Comparison of ENCODE assay signal across 11 mouse cellular contexts in genomic region chr2:30355861-30356260, GRCm38 (mm10). TPM values are rescaled to one million over a fixed set of nuclear protein-coding genes. Genes with fewer than 3 reads are reported as not detected.
A peak's percentile ranks its signal among the peaks of the same experiment; 100 is the strongest.
DNase-seq lines count a peak whose midpoint lies in the region; ATAC-seq lines count a peak whose summit lies in the region.
"Had no signal": no experiment of that assay in that cellular context is flagged by ENCODE, and none has a peak within 500 bp of the region (broad histone marks: within the 10 kb centered on the region; RNA-seq: fewer than 3 reads in every experiment).

No protein-coding gene starts in this region.

- peaks cover 19% of the 10 kb centered on the region; the same call in 1 of the 2 replicates for H3K36me3 ChIP-seq in heart, embryonic 15.5 days
- H3K36me3 ChIP-seq in midbrain, embryonic 13.5 days = peaks cover 33% of the 10 kb centered on the region
- no peaks in the 10 kb centered on the region for H3K36me3 ChIP-seq in midbrain, embryonic 11.5 days (ENCODE audit: control insufficient read depth, insufficient read depth, low read length)
- peaks cover 5% of the 10 kb centered on the region for H3K36me3 ChIP-seq in stomach, embryonic 15.5 days
- peaks cover 16% of the 10 kb centered on the region for H3K36me3 ChIP-seq in kidney, embryonic 14.5 days (ENCODE audit: control insufficient read depth, insufficient read depth, low read length)

- 50% methylated on average over 4 of the region's 4 CpGs for WGBS in heart, embryonic 15.5 days
- WGBS in midbrain, embryonic 13.5 days = 70% methylated on average over 4 of the region's 4 CpGs
- WGBS in midbrain, embryonic 11.5 days = 83% methylated on average over 4 of the region's 4 CpGs
- 50% methylated on average over 4 of the region's 4 CpGs for WGBS in stomach, embryonic 15.5 days
- 69% methylated on average over 4 of the region's 4 CpGs for WGBS in kidney, embryonic 14.5 days

- H3K27me3 ChIP-seq in heart, embryonic 15.5 days = no peaks in the 10 kb centered on the region
- no peaks in the 10 kb centered on the region for H3K27me3 ChIP-seq in midbrain, embryonic 13.5 days
- H3K27me3 ChIP-seq in midbrain, embryonic 11.5 days (ENCODE audit: control insufficient read depth, insufficient read depth, low read length) = no peaks in the 10 kb centered on the region
- H3K27me3 ChIP-seq in stomach, embryonic 15.5 days (replicated peaks) = no peaks in the 10 kb centered on the region
- no peaks in the 10 kb centered on the region for H3K27me3 ChIP-seq in kidney, embryonic 14.5 days (ENCODE audit: control insufficient read depth, insufficient read depth, low read length)

- no peaks in the 10 kb centered on the region for H3K9me3 ChIP-seq in heart, embryonic 15.5 days (replicated peaks)
- no peaks in the 10 kb centered on the region for H3K9me3 ChIP-seq in midbrain, embryonic 13.5 days
- no peaks in the 10 kb centered on the region for H3K9me3 ChIP-seq in midbrain, embryonic 11.5 days (ENCODE audit: control insufficient read depth, low read length)
- no peaks in the 10 kb centered on the region for H3K9me3 ChIP-seq in stomach, embryonic 15.5 days
- H3K9me3 ChIP-seq in kidney, embryonic 14.5 days (ENCODE audit: control insufficient read depth, low read length) = no peaks in the 10 kb centered on the region

- 0 out of 2 replicates have a peak overlapping the region, but pooled peaks have one; percentile 23 for H3K9ac ChIP-seq in heart, embryonic 15.5 days
- peak overlapping the region; percentile 91 for H3K9ac ChIP-seq in midbrain, embryonic 13.5 days (replicated peaks)
- no peak overlapping the region for H3K9ac ChIP-seq in midbrain, embryonic 11.5 days (ENCODE audit: low read length)
- H3K9ac ChIP-seq in stomach, embryonic 15.5 days = no peak overlapping the region
- no peak overlapping the region for H3K9ac ChIP-seq in kidney, embryonic 14.5 days (ENCODE audit: low read depth, low read length)

- H3K4me3 ChIP-seq in heart, embryonic 15.5 days = no peak overlapping the region
- no peak overlapping the region for H3K4me3 ChIP-seq in midbrain, embryonic 13.5 days (replicated peaks)
- H3K4me3 ChIP-seq in midbrain, embryonic 11.5 days (ENCODE audit: low read depth, low read length) = no peak overlapping the region
- H3K4me3 ChIP-seq in stomach, embryonic 15.5 days (replicated peaks) = no peak overlapping the region
- no peak overlapping the region for H3K4me3 ChIP-seq in kidney, embryonic 14.5 days (ENCODE audit: low read length)

- H3K4me1 ChIP-seq in heart, embryonic 15.5 days (replicated peaks) = peaks cover 41% of the 10 kb centered on the region
- H3K4me1 ChIP-seq in midbrain, embryonic 13.5 days (replicated peaks) = peaks cover 35% of the 10 kb centered on the region
- peaks cover 13% of the 10 kb centered on the region for H3K4me1 ChIP-seq in midbrain, embryonic 11.5 days (ENCODE audit: control insufficient read depth, insufficient read depth, low read length)
- H3K4me1 ChIP-seq in stomach, embryonic 15.5 days = peaks cover 49% of the 10 kb centered on the region
- peaks cover 20% of the 10 kb centered on the region for H3K4me1 ChIP-seq in kidney, embryonic 14.5 days (ENCODE audit: control insufficient read depth, insufficient read depth, low read length)

- H3K4me2 ChIP-seq in heart, embryonic 15.5 days = no peak overlapping the region
- no peak overlapping the region for H3K4me2 ChIP-seq in midbrain, embryonic 13.5 days (replicated peaks)
- H3K4me2 ChIP-seq in midbrain, embryonic 11.5 days = no peak overlapping the region
- 0 out of 2 replicates have a peak overlapping the region, but pooled peaks have one; percentile 2 for H3K4me2 ChIP-seq in stomach, embryonic 15.5 days
- H3K4me2 ChIP-seq in kidney, embryonic 14.5 days (replicated peaks; ENCODE audit: low read depth, low read length) = no peak overlapping the region

- no peak overlapping the region for H3K27ac ChIP-seq in heart, embryonic 15.5 days
- no peak overlapping the region for H3K27ac ChIP-seq in midbrain, embryonic 13.5 days
- H3K27ac ChIP-seq in midbrain, embryonic 11.5 days (ENCODE audit: low read depth, low read length) = no peak overlapping the region
- H3K27ac ChIP-seq in stomach, embryonic 15.5 days = peak overlapping the region; percentile 67
- no peak overlapping the region for H3K27ac ChIP-seq in kidney, embryonic 14.5 days (ENCODE audit: low read depth, low read length)

- no peak for DNase-seq in heart, adult 8-10 months (ENCODE audit: low spot score)
- DNase-seq in midbrain, embryonic 11.5 days (ENCODE audit: low spot score, missing footprints) = no peak
- DNase-seq in cerebellum, postnatal 14 days = peak; percentile 56 to 71
- no peak for DNase-seq in kidney, postnatal 4 days
- DNase-seq: heart, adult 11 months; lung, adult 2 months had no signal

- no peak for ATAC-seq in heart, embryonic 15.5 days (replicated peaks; ENCODE audit: insufficient number of reproducible peaks, insufficient read depth, low FRiP score, low read depth)
- no peak for ATAC-seq in midbrain, embryonic 13.5 days
- no peak for ATAC-seq in midbrain, embryonic 11.5 days (ENCODE audit: low FRiP score)
- ATAC-seq in stomach, embryonic 15.5 days (ENCODE audit: insufficient read depth, low FRiP score, low read depth) = no peak; the same call in 1 of the 2 replicates
- ATAC-seq in kidney, embryonic 14.5 days (ENCODE audit: low FRiP score, low TSS enrichment) = no peak
- ATAC-seq: inflammation-experienced regulatory T-cells, adult 6 months had no signal

RNA-seq across cellular contexts. Expression of gene Sh3glb2, which starts 3.3 kb away (rescaled TPM):
- polyA plus RNA-seq in heart, embryonic 15.5 days (2015; fragmentation: Nextera tagmentation; extraction: Ambion mirVana) = 105 and 140 TPM in 2 replicates
- total RNA-seq in heart, adult 8-10 months (2022) = 10 to 100 TPM; 37.2 to 45.5 (median 41.6) TPM
- polyA plus RNA-seq in midbrain, embryonic 13.5 days (2015; fragmentation: Nextera tagmentation; extraction: Ambion mirVana) = 147 and 158 TPM in 2 replicates
- 42.0 and 48.1 TPM in 2 replicates for polyA plus RNA-seq in midbrain, embryonic 11.5 days (2014; fragmentation: Nextera tagmentation; extraction: Ambion mirVana)
- 92.6 and 94.6 TPM in 2 replicates for polyA plus RNA-seq in stomach, embryonic 15.5 days (2015; fragmentation: Nextera tagmentation; extraction: Ambion mirVana)
- 69.4 and 70.9 TPM in 2 replicates for polyA plus RNA-seq in kidney, embryonic 14.5 days (2014; fragmentation: Nextera tagmentation; extraction: Ambion mirVana)

RNA-seq across cellular contexts. Expression of gene Miga2, which starts 8.2 kb away (rescaled TPM):
- polyA plus RNA-seq in heart, embryonic 15.5 days (2015; fragmentation: Nextera tagmentation; extraction: Ambion mirVana) = 32.6 and 35.5 TPM in 2 replicates
- 10 to 100 TPM; 66.5 to 76.0 (median 71.4) TPM for total RNA-seq in heart, adult 8-10 months (2022)
- 29.4 and 30.2 TPM in 2 replicates for polyA plus RNA-seq in midbrain, embryonic 13.5 days (2015; fragmentation: Nextera tagmentation; extraction: Ambion mirVana)
- polyA plus RNA-seq in midbrain, embryonic 11.5 days (2014; fragmentation: Nextera tagmentation; extraction: Ambion mirVana) = 16.6 TPM in 2 replicates
- 20.8 and 24.3 TPM in 2 replicates for polyA plus RNA-seq in stomach, embryonic 15.5 days (2015; fragmentation: Nextera tagmentation; extraction: Ambion mirVana)
- 14.5 and 25.0 TPM in 2 replicates for polyA plus RNA-seq in kidney, embryonic 14.5 days (2014; fragmentation: Nextera tagmentation; extraction: Ambion mirVana)

RNA-seq across cellular contexts. Expression of gene Dolpp1, which starts 36.2 kb away (rescaled TPM):
- 19.5 and 25.2 TPM in 2 replicates for polyA plus RNA-seq in heart, embryonic 15.5 days (2015; fragmentation: Nextera tagmentation; extraction: Ambion mirVana)
- total RNA-seq in heart, adult 8-10 months (2022) = 1 to 10 TPM; 5.7 to 9.8 (median 7.9) TPM
- 54.7 and 56.6 TPM in 2 replicates for polyA plus RNA-seq in midbrain, embryonic 13.5 days (2015; fragmentation: Nextera tagmentation; extraction: Ambion mirVana)
- polyA plus RNA-seq in midbrain, embryonic 11.5 days (2014; fragmentation: Nextera tagmentation; extraction: Ambion mirVana) = 41.1 and 45.8 TPM in 2 replicates
- polyA plus RNA-seq in stomach, embryonic 15.5 days (2015; fragmentation: Nextera tagmentation; extraction: Ambion mirVana) = 42.5 and 45.5 TPM in 2 replicates
- 31.0 and 34.7 TPM in 2 replicates for polyA plus RNA-seq in kidney, embryonic 14.5 days (2014; fragmentation: Nextera tagmentation; extraction: Ambion mirVana)

RNA-seq across cellular contexts. Expression of gene Crat, which starts 59.8 kb away (rescaled TPM):
- polyA plus RNA-seq in heart, embryonic 15.5 days (2015; fragmentation: Nextera tagmentation; extraction: Ambion mirVana) = 108 and 109 TPM in 2 replicates
- total RNA-seq in heart, adult 8-10 months (2022) = 100 to 1,000 TPM; 490 to 636 (median 559) TPM
- polyA plus RNA-seq in midbrain, embryonic 13.5 days (2015; fragmentation: Nextera tagmentation; extraction: Ambion mirVana) = 18.5 and 21.9 TPM in 2 replicates
- 23.7 and 24.2 TPM in 2 replicates for polyA plus RNA-seq in midbrain, embryonic 11.5 days (2014; fragmentation: Nextera tagmentation; extraction: Ambion mirVana)
- polyA plus RNA-seq in stomach, embryonic 15.5 days (2015; fragmentation: Nextera tagmentation; extraction: Ambion mirVana) = 22.2 and 24.2 TPM in 2 replicates
- polyA plus RNA-seq in kidney, embryonic 14.5 days (2014; fragmentation: Nextera tagmentation; extraction: Ambion mirVana) = 21.4 and 30.6 TPM in 2 replicates

RNA-seq across cellular contexts. Expression of gene Ptpa, which starts 60.0 kb away (rescaled TPM):
- 102 and 119 TPM in 2 replicates for polyA plus RNA-seq in heart, embryonic 15.5 days (2015; fragmentation: Nextera tagmentation; extraction: Ambion mirVana)
- 100 to 1,000 TPM in 1 of 4 experiments, 10 to 100 TPM in 3; 74.6 to 100 (median 83.0) TPM for total RNA-seq in heart, adult 8-10 months (2022)
- polyA plus RNA-seq in midbrain, embryonic 13.5 days (2015; fragmentation: Nextera tagmentation; extraction: Ambion mirVana) = 128 and 134 TPM in 2 replicates
- 50.7 and 54.3 TPM in 2 replicates for polyA plus RNA-seq in midbrain, embryonic 11.5 days (2014; fragmentation: Nextera tagmentation; extraction: Ambion mirVana)
- polyA plus RNA-seq in stomach, embryonic 15.5 days (2015; fragmentation: Nextera tagmentation; extraction: Ambion mirVana) = 128 and 137 TPM in 2 replicates
- 92.3 and 96.0 TPM in 2 replicates for polyA plus RNA-seq in kidney, embryonic 14.5 days (2014; fragmentation: Nextera tagmentation; extraction: Ambion mirVana)

Comparison
In these comparisons a context has a peak if more than half of its experiments do, and no peak if none do; other contexts are left out.
1. H3K9ac ChIP-seq: peak in heart, embryonic 15.5 days (single experiment) and midbrain, embryonic 13.5 days (single experiment); none in midbrain, embryonic 11.5 days (single experiment), stomach, embryonic 15.5 days (single experiment) and kidney, embryonic 14.5 days (single experiment).
2. DNase-seq: peak in cerebellum, postnatal 14 days (2 of 2); none in heart, adult 8-10 months (single experiment), midbrain, embryonic 11.5 days (single experiment) and kidney, postnatal 4 days (0 of 2).